Mouse (Mus musculus): ENCODE results near the gene Rpa2. TPM values are rescaled to one million over a fixed set of nuclear protein-coding genes. Genes with fewer than 3 reads are reported as not detected.
"Not testable (repeated sequence)": the region's sequence is repeated elsewhere in the genome, so short reads cannot be mapped to it uniquely, and the experiment has no call there.

Rpa2 gene
- polyA plus RNA-seq, 1 experiment from 2014 or later = 26.6 TPM

GRCm38 (mm10) chr4:132778562-132779201 lies 10.6 kb downstream of the Rpa2 start:
- Histone ChIP-seq H3K27ac (ENCODE audit: low read depth, low read length) (no peak overlapping the region), H3K4me1 (replicated peaks; ENCODE audit: control insufficient read depth, insufficient read depth, low read length) (no peaks in the 10 kb centered on the region), H3K36me3 (ENCODE audit: control insufficient read depth, insufficient read depth) (peaks cover 53% of the 10 kb centered on the region), H3K9ac (ENCODE audit: low read depth, low read length) (no peak overlapping the region), H3K4me3 (ENCODE audit: low read depth, low read length) (no peak overlapping the region), H3K9me3 (ENCODE audit: control insufficient read depth) (no peaks in the 10 kb centered on the region), H3K27me3 (replicated peaks; ENCODE audit: control insufficient read depth, insufficient read depth, low read length) (no peaks in the 10 kb centered on the region), H3K4me2 (replicated peaks; ENCODE audit: low read depth) (no peak overlapping the region)
- no peak for ATAC-seq
- WGBS = 95% methylated on average over 6 of the region's 6 CpGs
- no peak for TF ChIP-seq CTCF (IDR thresholded peaks at IDR 0.05; ENCODE audit: low read depth)

- no peak for ATAC-seq
- H3K4me1 ChIP-seq (replicated peaks; ENCODE audit: control insufficient read depth, insufficient read depth, low read length) = no peaks in the 10 kb centered on the region
- no peak overlapping the region for H3K9ac ChIP-seq (ENCODE audit: low read depth, low read length)
- H3K27ac ChIP-seq (ENCODE audit: low read depth, low read length) = no peak overlapping the region
- H3K36me3 ChIP-seq (ENCODE audit: control insufficient read depth, insufficient read depth) = peaks cover 39% of the 10 kb centered on the region
- no peak overlapping the region for H3K4me3 ChIP-seq (ENCODE audit: low read depth, low read length)
- WGBS = 77% methylated on average over 4 of the region's 4 CpGs
- H3K4me2 ChIP-seq (replicated peaks; ENCODE audit: low read depth) = no peak overlapping the region
- no peak for TF ChIP-seq CTCF (IDR thresholded peaks at IDR 0.05; ENCODE audit: low read depth)
- no peaks in the 10 kb centered on the region for H3K9me3 ChIP-seq (ENCODE audit: control insufficient read depth)
- H3K27me3 ChIP-seq (replicated peaks; ENCODE audit: control insufficient read depth, insufficient read depth, low read length) = no peaks in the 10 kb centered on the region
Observed at GRCm38 (mm10) chr4:132780288-132780687, 12.2 kb downstream of the Rpa2 start.

DNA sequence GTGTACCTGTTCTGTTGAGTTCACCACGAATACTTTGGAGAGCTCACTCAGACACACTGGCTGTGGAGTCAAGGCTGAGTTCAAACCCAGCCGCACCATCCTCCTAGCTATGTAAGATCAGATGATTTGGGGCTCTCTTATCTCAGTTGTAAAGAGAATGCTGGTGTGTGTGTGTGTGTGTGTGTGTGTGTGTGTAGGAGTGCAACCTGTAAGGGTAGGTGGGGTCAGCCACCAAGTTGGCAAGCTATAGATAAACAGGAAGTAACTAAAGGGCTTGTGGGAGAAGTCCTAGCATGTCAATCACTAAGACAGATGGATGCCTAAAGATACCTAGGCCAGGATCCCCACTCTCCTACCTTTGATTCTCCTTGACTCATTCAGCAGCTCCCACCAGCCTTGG lies 15.6 kb downstream of the Rpa2 start:
- no peaks in the 10 kb centered on the region for H3K4me1 ChIP-seq (replicated peaks; ENCODE audit: control insufficient read depth, insufficient read depth, low read length)
- ATAC-seq = no peak
- no peak overlapping the region for H3K27ac ChIP-seq (ENCODE audit: low read depth, low read length)
- peaks cover 10% of the 10 kb centered on the region; the same call in 1 of the 2 replicates for H3K36me3 ChIP-seq (ENCODE audit: control insufficient read depth, insufficient read depth)
- H3K27me3 ChIP-seq (replicated peaks; ENCODE audit: control insufficient read depth, insufficient read depth, low read length) = no peaks in the 10 kb centered on the region
- no peak overlapping the region for H3K4me3 ChIP-seq (ENCODE audit: low read depth, low read length)
- 71% methylated on average over 2 of the region's 2 CpGs for WGBS
- H3K9ac ChIP-seq (ENCODE audit: low read depth, low read length) = no peak overlapping the region
- no peaks in the 10 kb centered on the region for H3K9me3 ChIP-seq (ENCODE audit: control insufficient read depth)
- TF ChIP-seq CTCF (IDR thresholded peaks at IDR 0.05; ENCODE audit: low read depth) = no peak
- H3K4me2 ChIP-seq (replicated peaks; ENCODE audit: low read depth) = no peak overlapping the region

DNA sequence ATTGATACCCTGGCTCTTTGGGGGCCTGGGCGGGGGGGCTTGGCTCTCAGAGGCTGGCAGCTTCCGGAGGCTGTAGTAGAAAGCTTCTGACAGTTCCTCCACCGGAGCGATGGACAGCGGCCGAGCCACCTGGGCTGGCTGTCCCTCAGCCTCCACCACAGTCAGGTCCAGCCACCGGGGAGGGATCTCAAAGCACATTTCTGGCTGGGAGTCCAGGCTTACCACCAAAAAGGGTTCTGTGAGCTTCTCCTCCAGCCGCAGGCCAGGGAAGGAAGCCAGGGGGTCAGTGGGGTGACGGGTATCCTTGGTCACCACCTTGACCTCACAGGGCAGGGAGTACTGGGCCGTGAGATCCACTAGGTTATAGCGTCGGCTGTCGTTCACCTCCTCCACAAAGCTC lies 17.1 kb downstream of the Rpa2 start:
- H3K9ac ChIP-seq (ENCODE audit: low read depth, low read length) = no peak overlapping the region
- no peak overlapping the region; the same call in 1 of the 2 replicates for H3K27ac ChIP-seq (ENCODE audit: low read depth, low read length)
- H3K9me3 ChIP-seq (ENCODE audit: control insufficient read depth) = no peaks in the 10 kb centered on the region
- H3K4me3 ChIP-seq (ENCODE audit: low read depth, low read length) = no peak overlapping the region
- no peaks in the 10 kb centered on the region for H3K36me3 ChIP-seq (ENCODE audit: control insufficient read depth, insufficient read depth)
- H3K4me2 ChIP-seq (replicated peaks; ENCODE audit: low read depth) = no peak overlapping the region
- no peak for ATAC-seq
- H3K27me3 ChIP-seq (replicated peaks; ENCODE audit: control insufficient read depth, insufficient read depth, low read length) = no peaks in the 10 kb centered on the region
- 94% methylated on average over 13 of the region's 13 CpGs for WGBS
- no peak for TF ChIP-seq CTCF (IDR thresholded peaks at IDR 0.05; ENCODE audit: low read depth)
- H3K4me1 ChIP-seq (replicated peaks; ENCODE audit: control insufficient read depth, insufficient read depth, low read length) = no peaks in the 10 kb centered on the region

DNA sequence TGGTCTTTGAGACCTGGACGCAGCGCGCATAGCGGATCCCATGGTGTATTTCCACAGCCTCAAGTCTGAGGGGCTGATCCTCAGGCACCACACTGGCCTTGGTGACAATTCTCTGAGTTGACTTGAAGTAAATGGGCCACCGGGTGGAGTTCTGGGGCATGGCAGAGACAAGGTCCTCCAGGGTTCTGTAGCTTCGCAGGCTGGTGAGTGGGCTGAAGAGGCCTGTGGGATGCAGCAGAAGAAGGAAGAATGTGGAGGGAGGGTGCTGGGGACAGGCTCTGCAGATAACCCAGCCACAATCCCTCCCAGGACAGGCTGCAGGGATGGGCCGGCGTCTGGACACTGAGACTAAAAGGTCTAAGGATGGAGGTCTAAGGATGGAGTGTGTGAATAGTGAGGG lies 21.6 kb downstream of the Rpa2 start:
- Histone ChIP-seq H3K9ac (ENCODE audit: low read depth, low read length) (no peak overlapping the region), H3K9me3 (ENCODE audit: control insufficient read depth) (no peaks in the 10 kb centered on the region), H3K4me2 (replicated peaks; ENCODE audit: low read depth) (no peak overlapping the region), H3K27ac (ENCODE audit: low read depth, low read length) (no peak overlapping the region), H3K4me3 (ENCODE audit: low read depth, low read length) (no peak overlapping the region), H3K27me3 (replicated peaks; ENCODE audit: control insufficient read depth, insufficient read depth, low read length) (peaks cover 5% of the 10 kb centered on the region; the same call in 1 of the 2 replicates), H3K4me1 (replicated peaks; ENCODE audit: control insufficient read depth, insufficient read depth, low read length) (no peaks in the 10 kb centered on the region), H3K36me3 (ENCODE audit: control insufficient read depth, insufficient read depth) (no peaks in the 10 kb centered on the region)
- 82% methylated on average over 8 of the region's 8 CpGs for WGBS
- no peak for ATAC-seq
- no peak for TF ChIP-seq CTCF (IDR thresholded peaks at IDR 0.05; ENCODE audit: low read depth)

DNA sequence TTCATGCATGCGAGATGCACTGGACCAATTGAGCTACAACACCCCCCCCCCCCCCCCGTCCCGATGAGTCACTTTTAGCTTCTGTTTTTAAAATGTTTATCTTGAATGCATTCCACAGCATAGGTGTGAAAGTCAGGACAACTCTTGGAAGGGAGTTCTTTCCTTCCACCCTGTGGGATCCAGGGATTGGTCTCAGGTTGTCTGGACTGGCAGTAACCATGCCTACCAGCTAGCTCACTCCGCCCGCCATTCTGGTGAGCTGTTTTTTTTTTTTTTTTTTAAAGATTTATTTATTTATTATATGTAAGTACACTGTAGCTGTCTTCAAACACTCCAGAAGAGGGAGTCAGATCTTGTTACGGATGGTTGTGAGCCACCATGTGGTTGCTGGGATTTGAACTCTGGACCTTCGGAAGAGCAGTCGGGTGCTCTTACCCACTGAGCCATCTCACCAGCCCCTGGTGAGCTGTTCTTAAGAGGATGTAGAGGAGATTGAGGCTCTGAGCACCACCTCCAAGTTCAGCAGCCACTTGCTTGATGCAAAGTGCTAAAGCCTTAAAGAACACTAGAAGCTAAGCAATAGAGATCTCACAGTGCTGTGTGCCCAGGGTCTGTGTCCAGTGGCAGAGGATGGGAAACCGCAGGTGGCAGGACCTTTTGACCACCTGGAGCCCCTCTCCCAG lies 25.3 kb downstream of the Rpa2 start:
- not testable (repeated sequence) for H3K9me3 ChIP-seq (ENCODE audit: control insufficient read depth); H3K9ac ChIP-seq (ENCODE audit: low read depth, low read length); H3K27ac ChIP-seq (ENCODE audit: low read depth, low read length); H3K27me3 ChIP-seq (replicated peaks; ENCODE audit: control insufficient read depth, insufficient read depth, low read length); H3K4me1 ChIP-seq (replicated peaks; ENCODE audit: control insufficient read depth, insufficient read depth, low read length); H3K36me3 ChIP-seq (ENCODE audit: control insufficient read depth, insufficient read depth); ATAC-seq; H3K4me2 ChIP-seq (replicated peaks; ENCODE audit: low read depth); H3K4me3 ChIP-seq (ENCODE audit: low read depth, low read length)
- 79% methylated on average over 7 of the region's 9 CpGs for WGBS

Data from intestine, postnatal 0 days (tissue).